Mouse (Mus musculus) small intestine, adult 2 months (tissue): ENCODE measurements around the gene Mrps5.

ENCODE experiments used
- CTCF ChIP-seq: fragments of 200-500 bp; IDR thresholded peaks from 2 replicates; pipeline ENCODE4 v1.5.1; 2012; ENCODE audit warnings: low read depth, mild to moderate bottlenecking, control low read depth, inconsistent platforms, low read length, moderate library complexity, mixed read lengths; ENCODE audit not compliant: insufficient replicate concordance, insufficient read length; ENCODE audit errors: extremely low read depth
- POLR2A ChIP-seq: fragments of 200-500 bp; IDR thresholded peaks from 2 replicates; pipeline ENCODE4 v1.6.1; 2012; ENCODE audit warnings: low read depth, mild to moderate bottlenecking, control low read depth, inconsistent platforms, low read length, moderate library complexity

DNA sequence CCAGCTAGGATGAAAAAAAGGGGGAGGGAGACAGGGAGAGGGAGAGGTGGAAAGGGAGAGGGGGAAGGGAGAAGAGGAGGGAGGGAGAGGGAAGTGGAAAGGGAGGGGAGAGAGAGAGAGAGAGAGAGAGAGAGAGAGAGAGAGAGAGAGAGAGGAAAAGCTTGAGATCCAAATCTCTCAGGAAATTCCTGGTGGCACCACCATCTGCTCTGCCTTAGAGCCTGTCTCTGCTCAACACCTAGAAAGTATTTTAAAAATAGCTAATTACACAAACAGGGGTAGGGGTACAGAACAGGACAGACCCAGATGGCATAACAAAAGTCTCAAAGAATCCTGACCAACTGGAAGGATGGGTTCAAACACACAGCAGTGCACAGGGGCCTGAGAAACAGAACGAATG lies 36.6 kb upstream of the Mrps5 start:
- TF ChIP-seq POLR2A: no peak
- TF ChIP-seq CTCF: no peak
